Mouse (Mus musculus) left cerebral cortex, postnatal 4 days (tissue): Measurements from ENCODE around the gene Rabep2. TPM values are rescaled to one million over a fixed set of nuclear protein-coding genes. Genes with fewer than 3 reads are reported as not detected.

ENCODE experiments used
- DNase-seq: peaks from one replicate; pipeline ENCODE4 v3.0.0-alpha.2; 2022
- intact Hi-C: fragments of 180-260 bp; cut with DNase I; formaldehyde crosslinking; loops from one replicate; pipeline ENCODE4 v1.15.1; 2025
- total RNA-seq, 2 experiments: library from RNA; stranded (reverse); gene quantifications; 2 replicates each; pipeline ENCODE4 v1.2.3; 2021

Gene Rabep2
- total RNA-seq, 2 experiments from 2014 or later: 18.6 to 19.9 TPM

- intact Hi-C loops: no loop called here
- no peak for DNase-seq
Measured at GRCm38 (mm10) chr7:126463004-126463403, 34.4 kb downstream of the Rabep2 start, which contains the start of gene Atp2a1. Gene Atp2a1, minus strand, starts transcription at chr7:126463108.

GRCm38 (mm10) chr7:126463547-126463946 lies 35.0 kb downstream of the Rabep2 start:
- intact Hi-C loops: no loop called here
- DNase-seq: no peak

DNA sequence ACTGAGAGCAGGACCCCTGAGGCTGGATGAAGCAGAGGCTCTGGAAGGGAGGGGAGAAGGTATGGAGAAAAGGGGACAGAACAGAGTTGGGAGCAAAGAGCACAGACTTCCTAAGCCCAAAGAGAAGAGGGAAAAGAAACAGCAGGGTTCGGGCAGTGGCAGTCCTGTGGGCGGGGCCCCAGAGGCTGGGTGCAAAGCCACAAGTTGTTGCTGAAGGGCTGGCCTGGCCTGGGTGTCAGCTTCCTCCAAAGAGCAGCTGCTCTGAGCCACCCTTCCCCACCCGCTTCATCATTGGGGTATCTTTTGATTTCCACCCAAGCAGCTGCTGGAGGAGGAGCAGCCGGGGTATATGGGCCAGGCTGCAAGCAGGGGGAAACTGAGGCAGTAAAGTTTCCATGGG lies 35.6 kb downstream of the Rabep2 start:
- intact Hi-C loops: no loop called here
- DNase-seq: no peak

DNA sequence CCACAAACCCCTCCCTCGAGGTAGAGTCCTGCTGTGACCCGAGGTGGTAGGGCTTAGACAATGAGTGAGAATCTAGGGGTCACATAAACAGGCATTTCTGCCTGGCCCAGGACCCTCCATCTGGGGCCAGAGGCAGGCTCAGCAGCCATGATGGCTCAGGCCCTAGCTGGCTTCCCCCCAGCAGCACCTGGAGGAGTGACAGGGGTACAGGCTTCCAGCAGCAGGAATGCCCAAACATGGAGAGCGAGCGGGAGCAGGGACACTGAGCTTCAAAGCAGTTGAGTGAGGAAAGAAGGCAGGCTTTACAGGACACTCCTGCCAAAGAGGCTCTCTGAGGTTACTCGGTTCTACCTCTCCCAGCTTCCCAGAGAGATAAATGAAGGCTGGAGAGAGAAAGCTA lies 36.3 kb downstream of the Rabep2 start:
- intact Hi-C loops: no loop called here
- DNase-seq: no peak

DNA sequence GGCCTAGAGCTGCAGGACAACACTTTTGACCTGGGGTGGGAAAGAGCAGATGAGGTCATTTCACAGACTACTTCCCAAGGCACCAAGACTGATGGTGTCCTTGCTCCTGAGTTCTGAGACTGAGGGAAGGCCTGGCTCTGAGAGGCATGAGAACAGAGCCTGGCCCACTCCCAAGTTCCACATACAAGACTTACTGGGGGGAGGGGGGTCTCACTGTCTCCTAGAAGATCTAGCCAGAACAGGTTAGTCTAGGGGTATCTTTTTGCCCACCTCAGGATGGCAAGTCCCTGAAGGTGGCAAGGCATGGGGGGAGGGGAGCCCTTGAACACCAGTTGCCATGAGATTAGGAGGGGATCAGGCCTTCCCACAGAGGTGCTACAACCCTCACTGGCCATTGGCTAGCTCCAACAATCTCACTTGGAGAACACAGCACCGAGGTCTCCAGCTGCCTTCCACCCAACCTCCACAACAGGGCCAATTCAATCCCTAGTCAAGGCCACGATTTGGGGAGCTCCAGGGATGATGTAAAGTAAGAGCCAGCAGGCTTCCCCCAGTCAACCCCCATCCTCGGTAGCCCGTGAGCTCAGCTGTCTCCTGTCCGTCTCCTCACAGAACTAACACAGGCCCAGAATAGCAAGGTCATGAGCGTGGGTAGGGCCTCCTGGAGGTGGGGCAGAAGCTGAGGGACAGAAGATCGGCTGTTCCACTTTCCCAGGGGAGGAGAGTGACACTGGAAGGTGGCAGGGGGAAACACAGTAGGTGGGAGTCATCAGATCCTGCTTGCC lies 36.9 kb downstream of the Rabep2 start:
- DNase-seq: no peak
- intact Hi-C loops: no loop called here

GRCm38 (mm10) chr7:126466116-126466515 lies 37.6 kb downstream of the Rabep2 start:
- intact Hi-C loops: no loop called here

GRCm38 (mm10) chr7:126466707-126467106 lies 38.1 kb downstream of the Rabep2 start:
- intact Hi-C loops: no loop called here

More at GRCm38 (mm10) chr7:126466116-126466515, 37.6 kb downstream of the Rabep2 start:
- DNase-seq: no peak

GRCm38 (mm10) chr7:126467271-126467670 lies 38.7 kb downstream of the Rabep2 start:
- peak; percentile 41 for DNase-seq
- intact Hi-C loops: no loop called here

More at GRCm38 (mm10) chr7:126466707-126467106, 38.1 kb downstream of the Rabep2 start:
- no peak for DNase-seq

DNA sequence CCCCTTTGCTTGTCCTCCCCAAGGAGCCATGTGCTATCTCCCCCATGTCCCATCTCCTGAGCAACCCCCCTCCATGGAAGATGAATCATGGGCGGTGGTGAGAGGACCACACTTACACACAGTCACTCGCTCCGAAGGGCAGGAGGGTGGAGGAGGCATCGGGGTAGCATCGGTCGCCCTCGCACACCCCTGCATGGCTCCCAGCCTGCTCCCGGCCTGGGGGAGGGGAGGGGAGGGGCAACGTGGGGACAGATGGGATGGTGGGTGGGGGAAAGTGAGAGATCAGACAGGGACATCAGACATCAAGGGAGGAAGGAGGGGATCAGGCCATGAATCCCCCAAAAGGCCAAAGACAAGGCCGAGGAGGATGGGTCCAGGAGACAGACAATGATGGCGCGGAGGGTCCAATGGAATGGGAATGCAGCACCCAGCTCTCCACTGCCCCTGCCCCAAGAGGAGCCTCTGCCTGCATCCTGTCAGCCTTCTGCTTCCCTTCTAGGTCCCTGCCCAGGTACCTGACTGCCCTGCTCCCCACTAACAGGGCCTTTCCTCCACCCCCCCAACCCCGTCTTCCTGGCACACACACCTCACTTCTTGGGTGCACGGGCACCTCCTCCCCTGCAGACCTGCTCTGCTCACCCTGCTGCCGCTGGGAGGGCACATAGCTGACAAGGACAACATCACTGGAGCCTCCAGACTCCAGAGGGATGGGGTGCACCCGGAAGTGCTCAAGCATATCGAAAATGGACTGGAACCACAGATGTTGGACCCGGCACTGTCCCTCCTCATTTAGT lies 39.5 kb downstream of the Rabep2 start:
- intact Hi-C loops: no loop called here
- DNase-seq: no peak

DNA sequence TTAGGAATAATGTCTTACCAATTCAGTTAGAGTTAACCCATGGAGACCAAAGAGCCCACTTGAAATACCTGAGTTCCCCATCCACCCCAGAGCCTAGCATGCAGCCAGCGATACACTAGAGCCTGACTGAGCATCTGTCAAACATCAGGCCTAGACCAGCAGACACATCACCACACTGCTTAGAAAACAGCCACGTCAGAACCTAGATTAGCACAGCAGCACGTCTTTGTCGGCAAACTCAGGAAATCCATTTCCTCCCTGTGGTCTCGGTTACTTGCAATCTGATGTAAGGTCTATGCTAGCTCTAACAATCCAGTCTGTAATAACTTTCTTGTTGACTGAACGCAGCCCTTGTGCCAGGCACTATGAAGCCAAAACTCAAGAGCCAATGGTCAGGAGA lies 41.5 kb downstream of the Rabep2 start:
- intact Hi-C loops: no loop called here
- DNase-seq: no peak

- no peak for DNase-seq
- intact Hi-C loops: no loop called here
Measured at GRCm38 (mm10) chr7:126471361-126471760, 42.8 kb downstream of the Rabep2 start.

- DNase-seq: no peak
- intact Hi-C loops: no loop called here
Measured at GRCm38 (mm10) chr7:126471853-126472252, 43.3 kb downstream of the Rabep2 start.

DNA sequence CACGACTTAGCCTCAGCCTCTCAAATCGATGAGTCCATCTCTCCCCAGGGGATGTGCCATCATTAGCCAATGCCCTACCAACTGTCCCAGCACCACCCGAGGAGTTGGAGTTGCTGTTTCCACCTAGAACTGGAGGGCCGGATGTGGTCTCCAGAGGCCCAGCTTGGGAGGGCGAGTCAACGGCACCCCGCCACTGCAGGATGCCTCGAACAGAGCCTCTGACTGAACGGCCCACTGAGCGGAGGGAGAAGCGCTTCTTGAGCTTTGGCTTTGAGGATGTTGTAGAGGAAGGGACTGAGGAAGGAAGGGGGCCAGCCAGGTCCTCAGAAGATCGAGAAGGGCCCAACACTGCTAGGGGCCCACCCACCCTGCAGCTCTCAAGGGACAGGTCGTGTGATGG lies 43.7 kb downstream of the Rabep2 start:
- intact Hi-C loops: no loop called here
- DNase-seq: no peak

- intact Hi-C loops: no loop called here
- no peak for DNase-seq
Measured at GRCm38 (mm10) chr7:126472713-126473112, 44.2 kb downstream of the Rabep2 start.

GRCm38 (mm10) chr7:126473470-126474086 lies 45.0 kb downstream of the Rabep2 start:
- intact Hi-C loops: no loop called here
- DNase-seq: no peak

- intact Hi-C loops: no loop called here
- DNase-seq: no peak
Measured at GRCm38 (mm10) chr7:126474486-126474955, 46.0 kb downstream of the Rabep2 start.

DNA sequence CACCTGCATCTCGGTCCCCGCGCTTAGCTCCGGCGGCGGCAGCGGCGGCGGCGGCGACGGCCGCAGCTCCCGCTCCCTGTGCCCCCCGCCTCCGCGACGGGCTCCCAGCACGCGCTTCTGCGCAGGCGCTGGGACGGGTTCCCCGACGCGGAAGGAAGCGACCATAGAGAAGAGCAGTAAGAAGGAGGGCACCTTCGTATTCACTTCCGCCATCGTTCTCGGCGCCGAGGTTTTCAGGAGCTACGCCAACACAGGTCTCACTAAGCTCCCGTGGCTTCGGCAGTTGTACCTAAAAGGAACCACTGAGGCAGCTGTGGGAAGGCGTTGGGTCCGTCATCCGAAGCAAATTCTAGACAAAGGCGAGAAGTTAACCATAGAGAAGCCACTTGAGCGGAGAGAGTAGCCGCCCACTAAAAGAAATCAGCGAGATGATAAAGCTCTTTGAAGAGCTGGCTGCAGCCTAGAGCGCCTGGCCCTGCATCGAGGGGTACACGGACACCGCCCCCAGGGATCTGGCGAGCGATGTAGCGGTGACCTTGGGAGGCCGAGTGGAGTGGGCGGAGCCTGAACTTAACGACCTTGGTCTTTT lies 46.5 kb downstream of the Rabep2 start, which contains the start of gene Sh2b1:
Gene Sh2b1, minus strand, starts transcription at position 432 of the 589 bp plus-strand sequence.
- intact Hi-C loops: no loop called here
- DNase-seq: peak; percentile 94

GRCm38 (mm10) chr7:126481699-126482098 lies 53.1 kb downstream of the Rabep2 start:
- intact Hi-C loops: loop anchor here (2.0 kb wide), 1 partner anchor 47 kb away; no protein-coding TSS in a partner anchor
- DNase-seq: no peak

GRCm38 (mm10) chr7:126482392-126482871 lies 53.9 kb downstream of the Rabep2 start:
- intact Hi-C loops: no loop called here
- peak; percentile 70 for DNase-seq

DNA sequence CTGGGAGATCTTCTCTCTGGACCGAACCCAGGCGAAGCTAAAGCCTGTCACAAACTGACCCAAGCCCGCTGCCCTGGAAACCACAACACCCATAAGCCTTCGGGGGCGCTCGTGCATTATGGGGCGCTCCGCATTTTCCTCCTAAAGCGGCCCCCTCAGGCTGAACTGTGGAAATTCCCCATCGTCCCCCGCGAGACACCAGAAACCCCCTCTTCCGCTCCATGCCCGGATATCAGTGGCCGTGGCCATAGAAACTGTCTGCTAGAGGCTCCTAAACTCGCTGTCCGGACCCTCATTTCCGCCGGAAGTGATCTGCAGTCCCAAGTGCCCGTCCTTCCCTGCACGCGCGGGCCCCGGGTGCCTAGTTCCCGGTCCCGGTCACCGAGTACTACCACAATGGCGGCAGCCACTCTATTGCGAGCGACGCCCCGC lies 58.5 kb downstream of the Rabep2 start, which contains the start of gene Tufm:
Gene Tufm, plus strand, starts transcription at position 310 of the 432 bp plus-strand sequence.
- DNase-seq: peak; percentile 97
- intact Hi-C loops: no loop called here
